Mouse (Mus musculus): ENCODE measurements around the gene Tex46.

- TF ChIP-seq CTCF (IDR thresholded peaks at IDR 0.05; ENCODE audit: low read depth, low read length): no peak
- no peak for TF ChIP-seq TAL1 (conservative IDR thresholded peaks at IDR 0.05; ENCODE audit: low read depth, low read length)
- no peak for TF ChIP-seq GATA1 (IDR thresholded peaks at IDR 0.05; ENCODE audit: borderline replicate concordance, low read length)
Measured at GRCm38 (mm10) chr4:136622388-136622787, 12.2 kb downstream of the Tex46 start, which contains the start of gene Lactbl1.
